Mouse (Mus musculus) limb, embryonic 14.5 days (tissue): Measurements from ENCODE around the gene Dyrk1a. TPM values are rescaled to one million over a fixed set of nuclear protein-coding genes. Genes with fewer than 3 reads are reported as not detected.

Experiments used
- ATAC-seq: fragments of 200-750 bp; cut with Nextera tagmentation; 2 replicates; pipeline ENCODE4 v1.8.0; 2017; ENCODE audit warnings: low read depth, moderate number of reproducible peaks, moderate TSS enrichment; ENCODE audit not compliant: low FRiP score
- DNase-seq: peaks from one replicate; pipeline ENCODE4 v3.0.0-alpha.2; 2015; ENCODE audit warnings: low spot score
- H3K27ac ChIP-seq: fragments of 300-500 bp; sonication (generic); replicated peaks from 2 replicates; pipeline ENCODE4 v1.5.1; 2014; ENCODE audit warnings: low read depth, mild to moderate bottlenecking, low read length, moderate library complexity, mixed read lengths
- H3K27me3 ChIP-seq: fragments of 300-500 bp; sonication (generic); 2 replicates; pipeline ENCODE4 v1.6.1; 2014; ENCODE audit warnings: low read length, mixed read lengths; ENCODE audit not compliant: control insufficient read depth, insufficient read depth
- H3K36me3 ChIP-seq: fragments of 300-500 bp; sonication (generic); 2 replicates; pipeline ENCODE4 v1.6.1; 2014; ENCODE audit warnings: mild to moderate bottlenecking, low read length, moderate library complexity, mixed read lengths; ENCODE audit not compliant: control insufficient read depth, insufficient read depth
- H3K4me1 ChIP-seq: fragments of 300-500 bp; sonication (generic); 2 replicates; pipeline ENCODE4 v1.6.1; 2014; ENCODE audit warnings: antibody characterized with exemption, low read length, mixed read lengths; ENCODE audit not compliant: control insufficient read depth, insufficient read depth
- H3K4me2 ChIP-seq: fragments of 300-500 bp; sonication (generic); replicated peaks from 2 replicates; pipeline ENCODE4 v1.6.1; 2014; ENCODE audit warnings: low read depth, mild to moderate bottlenecking, low read length, moderate library complexity; ENCODE audit not compliant: severe bottlenecking
- H3K4me3 ChIP-seq: fragments of 300-500 bp; sonication (generic); replicated peaks from 2 replicates; pipeline ENCODE4 v1.5.1; 2014; ENCODE audit warnings: low read length
- H3K9ac ChIP-seq: fragments of 300-500 bp; sonication (generic); 2 replicates; pipeline ENCODE4 v1.6.1; 2014; ENCODE audit warnings: mild to moderate bottlenecking, low read depth, low read length, moderate library complexity; ENCODE audit not compliant: severe bottlenecking
- H3K9me3 ChIP-seq: fragments of 300-500 bp; sonication (generic); 2 replicates; pipeline ENCODE4 v1.6.1; 2016; ENCODE audit warnings: low read length; ENCODE audit not compliant: control insufficient read depth
- POLR2A ChIP-seq: fragments of 200-500 bp; IDR thresholded peaks from 2 replicates; pipeline ENCODE4 v1.8.0; 2012; ENCODE audit warnings: inconsistent platforms, mild to moderate bottlenecking, moderate library complexity, borderline replicate concordance; ENCODE audit not compliant: insufficient read depth, insufficient read length; ENCODE audit errors: extremely low read depth
- WGBS: fragments of 180-500 bp; shearing (Covaris S2); extraction: QIAGEN DNeasy Blood & Tissue Kit; methylation state at CpG from one replicate; pipeline ENCODE4 v1.1.7; 2014; 5-methylcytosine and 5-hydroxymethylcytosine counted together
- polyA plus RNA-seq, 2 experiments: library from polyadenylated mRNA; depleted of rRNA in 1 of 2; stranded (reverse) in 1 of 2; unstranded in 1 of 2; fragments of >200 nt; fragmentation: Nextera tagmentation in 1 of 2; extraction: Ambion mirVana in 1 of 2; gene quantifications; 2 replicates each; pipeline versions ENCODE4 v1.2.1 to v1.2.3; 2012 to 2014

Dyrk1a gene
- polyA plus RNA-seq, 2 experiments = 12.3 to 35.0 TPM

GRCm38 (mm10) chr16:94535716-94536115 is 34.1 kb upstream of the Dyrk1a start:
- Histone ChIP-seq H3K27me3 (no peaks in the 10 kb centered on the region), H3K9me3 (no peaks in the 10 kb centered on the region), H3K9ac (no peak overlapping the region), H3K36me3 (no peaks in the 10 kb centered on the region), H3K27ac (no peak overlapping the region), H3K4me3 (no peak overlapping the region), H3K4me2 (no peak overlapping the region), H3K4me1 (0 out of 2 replicates have a peak, but pooled peaks cover 4% of the 10 kb centered on the region)
- no peak for TF ChIP-seq POLR2A
- DNase-seq (no peak), ATAC-seq (no peak)
- WGBS = 83% methylated on average over 5 of the region's 5 CpGs

- H3K36me3 ChIP-seq = no peaks in the 10 kb centered on the region
- H3K27me3 ChIP-seq = no peaks in the 10 kb centered on the region
- DNase-seq = no peak
- TF ChIP-seq POLR2A = no peak
- 0 out of 2 replicates have a peak, but pooled peaks cover 4% of the 10 kb centered on the region for H3K4me1 ChIP-seq
- no peaks in the 10 kb centered on the region for H3K9me3 ChIP-seq
- WGBS = 52% methylated on average over 7 of the region's 7 CpGs
- no peak overlapping the region for H3K27ac ChIP-seq
- H3K4me2 ChIP-seq = 0 out of 2 replicates have a peak overlapping the region, but pooled peaks have one; percentile 1
- H3K9ac ChIP-seq = no peak overlapping the region
- no peak overlapping the region for H3K4me3 ChIP-seq
- peak; percentile 64; the same call in 1 of the 2 replicates for ATAC-seq
Observed at GRCm38 (mm10) chr16:94536417-94537158, 33.2 kb upstream of the Dyrk1a start.

- H3K27me3 ChIP-seq = no peaks in the 10 kb centered on the region
- 25% methylated on average over 9 of the region's 9 CpGs for WGBS
- DNase-seq (no peak), ATAC-seq (peak; percentile 56; the same call in 1 of the 2 replicates)
- H3K4me2 ChIP-seq = 0 out of 2 replicates have a peak overlapping the region, but pooled peaks have one; percentile 1
- no peak for TF ChIP-seq POLR2A
- H3K9me3 ChIP-seq = no peaks in the 10 kb centered on the region
- H3K27ac ChIP-seq = no peak overlapping the region
- no peak overlapping the region for H3K4me3 ChIP-seq
- no peak overlapping the region for H3K9ac ChIP-seq
- H3K4me1 ChIP-seq = 0 out of 2 replicates have a peak, but pooled peaks cover 4% of the 10 kb centered on the region
- H3K36me3 ChIP-seq = no peaks in the 10 kb centered on the region
Observed at GRCm38 (mm10) chr16:94537159-94537527, 32.7 kb upstream of the Dyrk1a start.

GRCm38 (mm10) chr16:94540140-94540539 is 29.7 kb upstream of the Dyrk1a start:
- Histone ChIP-seq H3K27ac (no peak overlapping the region), H3K36me3 (no peaks in the 10 kb centered on the region), H3K9ac (no peak overlapping the region), H3K4me3 (no peak overlapping the region), H3K4me1 (0 out of 2 replicates have a peak, but pooled peaks cover 4% of the 10 kb centered on the region), H3K27me3 (no peaks in the 10 kb centered on the region), H3K9me3 (no peaks in the 10 kb centered on the region), H3K4me2 (no peak overlapping the region)
- 96% methylated on average over 9 of the region's 9 CpGs for WGBS
- ATAC-seq (no peak), DNase-seq (no peak)
- TF ChIP-seq POLR2A = no peak

GRCm38 (mm10) chr16:94542898-94543297 is 26.9 kb upstream of the Dyrk1a start:
- no peak overlapping the region for H3K9ac ChIP-seq
- H3K9me3 ChIP-seq = no peaks in the 10 kb centered on the region
- H3K4me2 ChIP-seq = no peak overlapping the region
- no peak for ATAC-seq
- H3K4me3 ChIP-seq = no peak overlapping the region
- H3K27ac ChIP-seq = no peak overlapping the region
- TF ChIP-seq POLR2A = no peak
- DNase-seq = no peak
- H3K4me1 ChIP-seq = no peaks in the 10 kb centered on the region
- H3K27me3 ChIP-seq = no peaks in the 10 kb centered on the region
- 90% methylated on average over 8 of the region's 8 CpGs for WGBS
- no peaks in the 10 kb centered on the region for H3K36me3 ChIP-seq
